Mouse (Mus musculus): ENCODE measurements around the gene Fmo5. TPM values are rescaled to one million over a fixed set of nuclear protein-coding genes. Genes with fewer than 3 reads are reported as not detected.

Gene Fmo5
- polyA plus RNA-seq, 1 experiment from 2014 or later, result 4.4 TPM

GRCm38 (mm10) chr3:97631258-97631860 lies 2.8 kb downstream of the Fmo5 start:
- no peak overlapping the region for H3K4me2 ChIP-seq
- H3K9ac ChIP-seq, result no peak overlapping the region
- no peaks in the 10 kb centered on the region for H3K27me3 ChIP-seq (replicated peaks)
- H3K27ac ChIP-seq (replicated peaks), result no peak overlapping the region
- no peaks in the 10 kb centered on the region for H3K36me3 ChIP-seq
- 63% methylated on average over 8 of the region's 8 CpGs for WGBS
- ATAC-seq (ENCODE audit: extremely low read depth, insufficient number of reproducible peaks, low FRiP score, low TSS enrichment), result no peak
- H3K4me1 ChIP-seq, result peaks cover 21% of the 10 kb centered on the region
- no peaks in the 10 kb centered on the region for H3K9me3 ChIP-seq
- H3K4me3 ChIP-seq, result no peak overlapping the region

GRCm38 (mm10) chr3:97633456-97633855 lies 4.9 kb downstream of the Fmo5 start:
- no peaks in the 10 kb centered on the region for H3K27me3 ChIP-seq (replicated peaks)
- no peak for ATAC-seq (ENCODE audit: extremely low read depth, insufficient number of reproducible peaks, low FRiP score, low TSS enrichment)
- WGBS, result 70% methylated on average over 4 of the region's 4 CpGs
- H3K36me3 ChIP-seq, result no peaks in the 10 kb centered on the region
- H3K9me3 ChIP-seq, result no peaks in the 10 kb centered on the region
- H3K9ac ChIP-seq, result no peak overlapping the region
- H3K4me2 ChIP-seq, result no peak overlapping the region
- no peak overlapping the region for H3K4me3 ChIP-seq
- H3K4me1 ChIP-seq, result peaks cover 16% of the 10 kb centered on the region
- no peak overlapping the region for H3K27ac ChIP-seq (replicated peaks)

GRCm38 (mm10) chr3:97634288-97634761 lies 5.7 kb downstream of the Fmo5 start:
- Histone ChIP-seq H3K9ac (no peak overlapping the region), H3K4me3 (no peak overlapping the region), H3K27me3 (replicated peaks) (no peaks in the 10 kb centered on the region), H3K27ac (replicated peaks) (0 out of 2 replicates have a peak overlapping the region, but pooled peaks have one; percentile 2), H3K4me2 (no peak overlapping the region), H3K36me3 (no peaks in the 10 kb centered on the region), H3K9me3 (no peaks in the 10 kb centered on the region), H3K4me1 (peaks cover 10% of the 10 kb centered on the region; the same call in 1 of the 2 replicates)
- no peak; the same call in 1 of the 2 replicates for ATAC-seq (ENCODE audit: extremely low read depth, insufficient number of reproducible peaks, low FRiP score, low TSS enrichment)
- 41% methylated on average over 3 of the region's 3 CpGs for WGBS

DNA sequence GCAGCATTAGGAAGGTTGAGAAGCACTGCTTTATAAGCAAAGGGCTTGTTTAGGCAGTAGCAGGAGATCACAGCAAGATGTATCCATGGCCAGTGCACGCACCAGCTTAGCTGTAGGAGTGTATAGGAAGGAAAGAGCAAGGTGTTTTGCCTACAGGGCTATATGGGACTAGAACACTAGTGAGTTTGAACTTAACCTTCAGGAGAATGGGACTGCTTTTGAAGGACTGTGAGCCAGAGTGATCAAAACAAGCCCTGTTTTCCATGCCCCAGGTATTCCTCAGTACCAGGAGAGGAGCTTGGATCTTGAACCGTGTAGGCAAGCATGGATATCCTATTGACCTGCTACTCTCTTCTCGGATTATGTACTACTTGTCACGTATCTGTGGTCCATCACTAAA lies 12.8 kb downstream of the Fmo5 start:
- H3K9ac ChIP-seq, result no peak overlapping the region
- no peak overlapping the region for H3K4me2 ChIP-seq
- no peaks in the 10 kb centered on the region for H3K9me3 ChIP-seq
- no peaks in the 10 kb centered on the region for H3K36me3 ChIP-seq
- ATAC-seq (ENCODE audit: extremely low read depth, insufficient number of reproducible peaks, low FRiP score, low TSS enrichment), result no peak
- H3K4me1 ChIP-seq, result peaks cover 5% of the 10 kb centered on the region; the same call in 1 of the 2 replicates
- no peaks in the 10 kb centered on the region for H3K27me3 ChIP-seq (replicated peaks)
- H3K27ac ChIP-seq (replicated peaks), result no peak overlapping the region
- 84% methylated on average over 4 of the region's 4 CpGs for WGBS
- no peak overlapping the region for H3K4me3 ChIP-seq

- Histone ChIP-seq H3K4me3 (no peak overlapping the region), H3K36me3 (no peaks in the 10 kb centered on the region), H3K9ac (no peak overlapping the region), H3K4me2 (no peak overlapping the region), H3K27ac (replicated peaks) (no peak overlapping the region), H3K9me3 (no peaks in the 10 kb centered on the region), H3K4me1 (peaks cover 5% of the 10 kb centered on the region; the same call in 1 of the 2 replicates), H3K27me3 (replicated peaks) (no peaks in the 10 kb centered on the region)
- WGBS, result 68% methylated on average over 9 of the region's 9 CpGs
- no peak for ATAC-seq (ENCODE audit: extremely low read depth, insufficient number of reproducible peaks, low FRiP score, low TSS enrichment)
These were observed 13.4 kb downstream of the Fmo5 start for GRCm38 (mm10) chr3:97642001-97642400.

DNA sequence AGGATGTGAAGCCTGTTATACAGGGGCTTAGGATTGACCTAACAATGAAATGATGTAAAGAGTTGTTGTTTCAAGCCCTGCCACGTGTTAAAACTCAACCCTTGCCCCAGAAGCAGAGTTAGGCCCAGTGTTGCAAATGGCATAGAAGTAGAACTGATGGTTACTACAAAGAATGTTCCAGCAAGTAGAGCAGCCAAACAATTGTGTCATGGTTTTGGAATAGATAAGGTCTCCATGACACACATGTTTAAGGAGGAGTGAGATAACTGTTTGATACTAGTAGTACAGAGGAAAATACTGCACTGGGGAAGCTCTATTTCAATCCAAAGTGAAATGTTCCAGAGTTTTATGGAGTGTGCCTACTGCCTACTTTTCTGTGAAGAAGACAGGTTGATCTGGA lies 19.9 kb downstream of the Fmo5 start:
- H3K4me2 ChIP-seq, result no peak overlapping the region
- no peak for ATAC-seq (ENCODE audit: extremely low read depth, insufficient number of reproducible peaks, low FRiP score, low TSS enrichment)
- WGBS, result 19% methylated on average over 1 of the region's 1 CpGs

GRCm38 (mm10) chr3:97649022-97649421 lies 20.4 kb downstream of the Fmo5 start:
- Histone ChIP-seq H3K4me3 (no peak overlapping the region), H3K4me2 (no peak overlapping the region), H3K9ac (no peak overlapping the region), H3K9me3 (no peaks in the 10 kb centered on the region), H3K4me1 (peaks cover 35% of the 10 kb centered on the region), H3K36me3 (no peaks in the 10 kb centered on the region), H3K27ac (replicated peaks) (no peak overlapping the region), H3K27me3 (replicated peaks) (no peaks in the 10 kb centered on the region)
- 73% methylated on average over 3 of the region's 3 CpGs for WGBS
- ATAC-seq (ENCODE audit: extremely low read depth, insufficient number of reproducible peaks, low FRiP score, low TSS enrichment), result no peak

More for the DNA sequence above, 19.9 kb downstream of the Fmo5 start:
- Histone ChIP-seq H3K9me3 (no peaks in the 10 kb centered on the region), H3K4me1 (peaks cover 39% of the 10 kb centered on the region), H3K27me3 (replicated peaks) (no peaks in the 10 kb centered on the region), H3K9ac (no peak overlapping the region), H3K36me3 (no peaks in the 10 kb centered on the region), H3K4me3 (no peak overlapping the region), H3K27ac (replicated peaks) (no peak overlapping the region)

- H3K4me2 ChIP-seq, result no peak overlapping the region
- no peak overlapping the region for H3K4me3 ChIP-seq
- peaks cover 34% of the 10 kb centered on the region for H3K4me1 ChIP-seq
- H3K27me3 ChIP-seq (replicated peaks), result no peaks in the 10 kb centered on the region
- WGBS, result 67% methylated on average over 6 of the region's 6 CpGs
- H3K9ac ChIP-seq, result no peak overlapping the region
- H3K9me3 ChIP-seq, result peaks cover 1% of the 10 kb centered on the region; the same call in 1 of the 2 replicates
- H3K36me3 ChIP-seq, result no peaks in the 10 kb centered on the region
- H3K27ac ChIP-seq (replicated peaks), result no peak overlapping the region
- no peak for ATAC-seq (ENCODE audit: extremely low read depth, insufficient number of reproducible peaks, low FRiP score, low TSS enrichment)
These were observed 20.9 kb downstream of the Fmo5 start for GRCm38 (mm10) chr3:97649469-97649868.

DNA sequence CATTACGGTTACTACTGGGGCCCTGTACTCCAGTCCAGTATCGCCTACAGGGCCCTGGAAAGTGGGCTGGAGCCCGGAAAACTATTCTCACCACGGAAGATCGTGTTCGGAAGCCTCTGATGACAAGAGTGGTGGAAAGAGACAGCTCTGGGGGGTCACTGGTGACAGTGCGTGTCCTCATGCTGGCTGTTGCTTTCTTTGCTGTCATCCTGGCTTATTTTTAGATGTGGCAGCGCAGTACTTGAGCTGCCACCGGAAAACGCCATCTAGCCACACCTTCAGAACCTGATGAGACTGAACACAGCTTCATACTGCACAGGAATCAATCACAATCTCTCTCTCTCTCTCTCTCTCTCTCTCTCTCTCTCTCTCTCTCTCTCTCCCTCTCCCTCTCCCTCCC lies 23.0 kb downstream of the Fmo5 start:
- H3K4me1 ChIP-seq, result peaks cover 42% of the 10 kb centered on the region
- H3K4me2 ChIP-seq, result peak overlapping the region; percentile 61
- H3K9me3 ChIP-seq, result peaks cover 7% of the 10 kb centered on the region
- H3K9ac ChIP-seq, result peak overlapping the region; percentile 62
- WGBS, result 38% methylated on average over 10 of the region's 10 CpGs
- ATAC-seq (ENCODE audit: extremely low read depth, insufficient number of reproducible peaks, low FRiP score, low TSS enrichment), result peak; percentile 72; the same call in 1 of the 2 replicates
- H3K27me3 ChIP-seq (replicated peaks), result no peaks in the 10 kb centered on the region
- peak overlapping the region; percentile 89 for H3K27ac ChIP-seq (replicated peaks)
- peak overlapping the region; percentile 32 for H3K4me3 ChIP-seq
- no peaks in the 10 kb centered on the region for H3K36me3 ChIP-seq

GRCm38 (mm10) chr3:97653781-97654180 lies 25.2 kb downstream of the Fmo5 start:
- Histone ChIP-seq H3K4me2 (no peak overlapping the region), H3K36me3 (no peaks in the 10 kb centered on the region), H3K4me1 (peaks cover 44% of the 10 kb centered on the region), H3K4me3 (no peak overlapping the region), H3K27me3 (replicated peaks) (no peaks in the 10 kb centered on the region), H3K9me3 (peaks cover 7% of the 10 kb centered on the region), H3K9ac (no peak overlapping the region), H3K27ac (replicated peaks) (no peak overlapping the region)
- 88% methylated on average over 5 of the region's 5 CpGs for WGBS
- no peak for ATAC-seq (ENCODE audit: extremely low read depth, insufficient number of reproducible peaks, low FRiP score, low TSS enrichment)

DNA sequence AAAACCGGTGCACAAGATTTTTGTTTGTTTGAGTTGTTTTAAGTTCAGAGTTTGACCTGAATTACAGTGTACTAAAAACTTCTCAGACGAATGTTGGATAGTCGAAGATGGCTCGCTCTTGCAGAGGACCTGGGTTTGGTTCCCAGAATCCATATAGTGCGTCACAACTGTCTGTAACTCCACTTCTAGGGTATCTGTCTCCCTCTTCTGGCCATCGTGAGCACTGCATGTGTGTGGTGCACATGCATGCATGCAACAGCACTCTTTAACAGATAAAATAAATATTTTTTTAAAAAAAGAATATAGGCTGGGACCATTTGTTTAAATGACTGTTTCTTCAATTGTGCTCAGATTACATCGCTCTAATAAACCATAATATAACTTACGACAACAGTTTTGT lies 26.3 kb downstream of the Fmo5 start:
- 81% methylated on average over 8 of the region's 8 CpGs for WGBS
- ATAC-seq (ENCODE audit: extremely low read depth, insufficient number of reproducible peaks, low FRiP score, low TSS enrichment), result no peak
- Histone ChIP-seq H3K4me1 (peaks cover 51% of the 10 kb centered on the region), H3K27me3 (replicated peaks) (no peaks in the 10 kb centered on the region), H3K4me2 (no peak overlapping the region), H3K36me3 (no peaks in the 10 kb centered on the region), H3K9ac (no peak overlapping the region), H3K4me3 (no peak overlapping the region), H3K27ac (replicated peaks) (no peak overlapping the region), H3K9me3 (peaks cover 7% of the 10 kb centered on the region)

Measured in heart, embryonic 13.5 days (tissue).